Mouse (Mus musculus): Measurements from ENCODE around the gene Tmem189. TPM values are rescaled to one million over a fixed set of nuclear protein-coding genes. Genes with fewer than 3 reads are reported as not detected.

Gene Tmem189
- polyA plus RNA-seq, 1 experiment from 2014 or later, result 53.8 TPM

DNA sequence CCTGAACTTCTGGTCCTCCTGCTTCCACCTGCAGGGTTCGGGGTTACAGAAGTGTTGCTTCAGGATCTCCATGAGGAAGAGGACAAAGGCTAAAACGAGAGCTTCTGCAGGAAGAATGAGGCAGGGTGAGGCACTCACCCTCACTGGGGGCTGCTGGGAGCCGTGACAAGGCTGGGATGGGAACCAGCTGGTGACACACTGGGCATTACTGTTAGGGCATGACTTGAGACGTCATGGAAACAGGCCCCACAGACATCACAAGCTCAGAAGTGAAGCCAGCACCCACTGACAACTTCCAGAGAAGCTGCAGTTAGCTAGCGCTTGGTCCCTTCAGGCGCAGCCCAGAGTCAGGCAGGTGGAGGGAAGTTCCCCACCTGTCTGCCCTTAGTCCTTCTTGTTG, 89.7 kb downstream of the Tmem189 start:
- no peaks in the 10 kb centered on the region for H3K36me3 ChIP-seq
- no peak overlapping the region for H3K4me3 ChIP-seq
- H3K4me1 ChIP-seq, result peaks cover 51% of the 10 kb centered on the region
- 0 out of 2 replicates have a peak overlapping the region, but pooled peaks have one; percentile 63 for H3K27ac ChIP-seq
- H3K27me3 ChIP-seq (ENCODE audit: insufficient read depth, poor library complexity, severe bottlenecking), result peaks cover 42% of the 10 kb centered on the region; the same call in 1 of the 2 replicates
- 72% methylated on average over 6 of the region's 6 CpGs for WGBS
- DNase-seq (ENCODE audit: low spot score), result no peak
- H3K9me3 ChIP-seq, result no peaks in the 10 kb centered on the region

GRCm38 (mm10) chr2:167599195-167599594, 90.4 kb downstream of the Tmem189 start:
- Histone ChIP-seq H3K36me3 (no peaks in the 10 kb centered on the region), H3K9me3 (no peaks in the 10 kb centered on the region), H3K4me1 (peaks cover 53% of the 10 kb centered on the region), H3K27me3 (ENCODE audit: insufficient read depth, poor library complexity, severe bottlenecking) (peaks cover 42% of the 10 kb centered on the region), H3K27ac (peak overlapping the region; percentile 38; the same call in 1 of the 2 replicates), H3K4me3 (no peak overlapping the region)
- 78% methylated on average over 5 of the region's 5 CpGs for WGBS
- no peak for DNase-seq (ENCODE audit: low spot score)

DNA sequence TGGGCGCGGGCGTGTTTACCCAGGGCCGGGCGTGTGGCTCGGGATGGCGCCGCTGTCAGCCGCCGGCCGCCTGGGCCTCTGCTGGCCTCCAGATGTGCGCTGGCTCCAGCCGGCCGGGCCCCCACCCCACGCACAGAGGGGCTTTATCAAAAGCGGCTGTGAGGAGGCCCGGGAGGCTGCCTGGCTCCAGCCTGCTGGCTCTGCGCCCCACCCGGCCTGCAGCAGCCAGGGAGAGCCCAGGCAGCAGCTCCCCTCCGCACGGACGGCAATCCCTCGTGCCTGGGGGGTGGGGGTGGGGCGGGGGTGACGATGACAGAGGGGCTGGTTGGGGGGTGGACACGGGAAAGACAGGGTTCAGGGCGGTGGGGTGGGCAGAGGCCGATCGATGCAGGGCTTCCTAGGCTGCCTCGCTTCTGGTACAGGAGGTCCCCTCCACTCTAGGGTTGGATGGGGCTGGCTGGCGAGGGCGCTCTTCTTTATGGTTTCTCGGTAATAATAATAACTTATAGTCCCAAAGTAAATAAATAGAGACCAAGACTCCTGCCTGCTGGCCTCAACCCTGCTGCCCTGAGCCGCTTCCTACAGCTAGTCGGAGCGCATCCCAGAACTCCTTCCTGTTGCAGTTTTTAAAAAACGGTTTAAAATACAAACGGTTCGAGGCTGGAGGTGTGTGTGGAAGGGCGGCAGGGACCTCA, 92.0 kb downstream of the Tmem189 start:
- H3K27ac ChIP-seq, result peak overlapping the region; percentile 85
- peak; percentile 87 for DNase-seq (ENCODE audit: low spot score)
- H3K4me3 ChIP-seq, result peak overlapping the region; percentile 50
- peaks cover 31% of the 10 kb centered on the region for H3K27me3 ChIP-seq (ENCODE audit: insufficient read depth, poor library complexity, severe bottlenecking)
- peaks cover 62% of the 10 kb centered on the region for H3K4me1 ChIP-seq
- H3K9me3 ChIP-seq, result no peaks in the 10 kb centered on the region
- WGBS, result 21% methylated on average over 40 of the region's 40 CpGs
- H3K36me3 ChIP-seq, result no peaks in the 10 kb centered on the region

DNA sequence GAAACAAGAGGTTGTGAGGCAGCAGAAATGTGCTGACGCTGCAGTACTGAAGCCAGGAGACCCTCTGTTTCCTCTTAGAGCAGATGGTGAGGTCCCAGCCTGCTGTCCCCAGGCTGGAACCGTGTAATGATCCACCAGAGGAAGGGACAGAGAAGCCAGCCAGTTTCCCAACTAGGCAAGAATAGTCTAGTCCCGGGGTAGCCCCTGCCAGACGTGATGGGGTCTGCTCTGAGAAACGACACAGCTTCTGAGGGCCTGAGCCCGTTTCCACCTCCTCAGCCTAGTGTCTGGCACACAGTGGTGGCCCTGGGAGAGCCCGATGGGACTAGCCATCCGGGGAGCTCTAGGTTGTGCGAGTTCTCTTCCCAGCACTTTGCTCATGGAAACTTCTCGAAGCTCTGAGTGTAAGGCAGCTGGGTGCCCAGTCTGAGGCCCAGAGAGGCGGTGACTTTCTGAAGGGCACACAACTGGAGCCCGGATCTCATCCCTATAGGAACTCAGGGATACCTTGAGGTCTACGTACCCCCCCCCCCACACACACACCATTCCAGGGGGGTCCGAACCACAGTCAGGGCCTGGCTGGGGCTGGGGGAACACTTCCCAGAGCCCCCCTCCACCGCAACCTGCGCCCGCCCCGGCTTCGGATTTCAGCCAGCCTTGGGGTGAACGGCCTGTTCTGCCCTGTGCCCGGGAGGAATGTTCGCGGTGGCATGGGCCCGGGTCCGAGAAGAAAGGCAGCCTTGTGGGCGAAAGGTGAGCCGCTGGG, 92.7 kb downstream of the Tmem189 start:
- peak overlapping the region; percentile 50 for H3K4me3 ChIP-seq
- H3K27me3 ChIP-seq (ENCODE audit: insufficient read depth, poor library complexity, severe bottlenecking), result peaks cover 24% of the 10 kb centered on the region
- DNase-seq (ENCODE audit: low spot score), result no peak
- H3K9me3 ChIP-seq, result no peaks in the 10 kb centered on the region
- peak overlapping the region; percentile 85 for H3K27ac ChIP-seq
- WGBS, result 24% methylated on average over 27 of the region's 27 CpGs
- H3K4me1 ChIP-seq, result peaks cover 62% of the 10 kb centered on the region
- no peaks in the 10 kb centered on the region for H3K36me3 ChIP-seq

- WGBS, result 28% methylated on average over 4 of the region's 4 CpGs
- Histone ChIP-seq H3K36me3 (no peaks in the 10 kb centered on the region), H3K27me3 (ENCODE audit: insufficient read depth, poor library complexity, severe bottlenecking) (peaks cover 21% of the 10 kb centered on the region), H3K4me3 (no peak overlapping the region), H3K27ac (peak overlapping the region; percentile 85), H3K9me3 (no peaks in the 10 kb centered on the region), H3K4me1 (peaks cover 62% of the 10 kb centered on the region)
- DNase-seq (ENCODE audit: low spot score), result no peak
These were observed 93.4 kb downstream of the Tmem189 start for GRCm38 (mm10) chr2:167596262-167596661.

- Histone ChIP-seq H3K4me1 (peaks cover 58% of the 10 kb centered on the region), H3K27me3 (ENCODE audit: insufficient read depth, poor library complexity, severe bottlenecking) (peaks cover 16% of the 10 kb centered on the region), H3K9me3 (no peaks in the 10 kb centered on the region), H3K4me3 (no peak overlapping the region), H3K36me3 (no peaks in the 10 kb centered on the region), H3K27ac (peak overlapping the region; percentile 85)
- no peak for DNase-seq (ENCODE audit: low spot score)
- WGBS, result 23% methylated on average over 14 of the region's 14 CpGs
These were observed 93.9 kb downstream of the Tmem189 start for GRCm38 (mm10) chr2:167595761-167596171.

DNA sequence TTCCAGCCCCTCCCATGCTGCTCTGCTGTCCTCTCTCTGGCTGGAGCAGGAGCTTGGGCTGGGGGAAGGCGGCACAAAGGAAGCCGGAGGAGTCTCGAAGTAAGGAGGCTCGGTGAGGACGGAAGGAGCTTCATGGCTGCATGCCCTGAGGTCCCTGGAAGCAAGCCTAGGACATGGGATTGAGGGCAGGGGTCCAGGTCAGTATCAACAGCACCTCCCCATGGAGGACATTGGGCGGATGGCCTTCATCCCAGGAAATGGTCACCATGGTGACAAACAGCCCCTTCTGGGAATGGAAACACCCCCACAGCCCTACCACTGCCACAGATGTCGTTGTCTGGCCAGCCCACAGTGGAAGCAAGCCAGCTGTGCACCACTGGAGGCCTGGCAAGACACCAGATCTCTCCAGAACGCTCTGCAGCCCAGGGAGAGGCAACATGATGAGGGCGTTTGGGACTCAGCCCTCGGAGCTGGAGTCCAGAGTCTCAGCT, 95.1 kb downstream of the Tmem189 start:
- peaks cover 47% of the 10 kb centered on the region for H3K4me1 ChIP-seq

DNA sequence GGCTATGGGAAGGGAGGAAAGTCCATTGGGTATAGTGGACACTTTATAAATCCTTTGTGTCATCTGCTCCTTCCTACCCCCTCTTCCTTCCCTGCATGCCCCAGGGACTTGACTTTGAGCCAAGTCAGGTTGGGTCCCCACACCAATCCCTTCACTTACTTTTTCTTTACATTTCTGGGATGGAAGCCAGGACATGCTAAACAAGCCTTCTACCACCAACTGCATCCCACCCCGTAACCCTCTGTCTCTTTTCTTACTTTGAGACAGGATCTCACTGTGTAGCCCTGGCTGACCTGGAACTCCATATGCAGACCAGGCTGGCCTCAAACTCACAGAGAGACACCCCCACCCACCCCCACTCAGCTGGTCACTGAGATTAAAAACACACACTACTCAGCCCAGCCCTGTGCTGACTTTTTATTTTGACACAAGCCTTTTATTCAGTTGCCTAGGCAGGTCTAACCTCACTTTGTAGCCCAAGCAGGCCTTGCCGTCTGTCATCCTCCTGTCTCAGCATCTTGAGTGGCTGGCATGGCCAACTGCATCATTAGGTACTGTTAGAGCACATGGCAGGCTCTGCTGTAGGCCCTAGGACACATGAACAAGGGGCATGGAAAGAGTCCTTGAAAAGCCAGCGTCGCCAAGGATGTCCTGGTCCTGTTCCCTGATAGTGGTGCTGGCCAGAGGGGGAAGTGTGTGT, 95.9 kb downstream of the Tmem189 start:
- Histone ChIP-seq H3K4me1 (peaks cover 55% of the 10 kb centered on the region), H3K4me3 (no peak overlapping the region), H3K9me3 (no peaks in the 10 kb centered on the region), H3K27ac (peak overlapping the region; percentile 77), H3K36me3 (no peaks in the 10 kb centered on the region), H3K27me3 (ENCODE audit: insufficient read depth, poor library complexity, severe bottlenecking) (peaks cover 5% of the 10 kb centered on the region)
- 81% methylated on average over 4 of the region's 4 CpGs for WGBS
- DNase-seq (ENCODE audit: low spot score), result no peak

More for the DNA sequence above, 95.1 kb downstream of the Tmem189 start:
- no peak overlapping the region for H3K4me3 ChIP-seq
- DNase-seq (ENCODE audit: low spot score), result no peak
- 35% methylated on average over 10 of the region's 10 CpGs for WGBS
- no peaks in the 10 kb centered on the region for H3K9me3 ChIP-seq
- peak overlapping the region; percentile 77 for H3K27ac ChIP-seq
- H3K36me3 ChIP-seq, result no peaks in the 10 kb centered on the region
- peaks cover 5% of the 10 kb centered on the region for H3K27me3 ChIP-seq (ENCODE audit: insufficient read depth, poor library complexity, severe bottlenecking)

Small RNA genes lying within 50 kb of the gene (microRNA-seq; reads per million reads assigned to microRNA genes)
- not detected for gene Gm22355

Other genes starting within 250 kb of the Tmem189 start
- 71.2 and 90.0 TPM in 2 replicates for gene Rnf114, start 197.2 kb downstream of the Tmem189 start, polyA plus RNA-seq (2016; fragmentation: Nextera tagmentation; extraction: Ambion mirVana)
- gene Spata2, start 196.9 kb downstream of the Tmem189 start, polyA plus RNA-seq (2016; fragmentation: Nextera tagmentation; extraction: Ambion mirVana), result 16.5 and 17.4 TPM in 2 replicates
- 21.8 and 42.2 TPM in 2 replicates for gene Snai1, start 151.6 kb downstream of the Tmem189 start, polyA plus RNA-seq (2016; fragmentation: Nextera tagmentation; extraction: Ambion mirVana)
- 312 and 332 TPM in 2 replicates for gene Ube2v1, start 57.7 kb downstream of the Tmem189 start, polyA plus RNA-seq (2016; fragmentation: Nextera tagmentation; extraction: Ambion mirVana)
- gene Gm20431, start 28.3 kb downstream of the Tmem189 start, polyA plus RNA-seq (2016; fragmentation: Nextera tagmentation; extraction: Ambion mirVana), result 0.36 and 3.9 TPM in 2 replicates
- 4.2 TPM in 2 replicates for gene Cebpb, start 907 bp downstream of the Tmem189 start, polyA plus RNA-seq (2016; fragmentation: Nextera tagmentation; extraction: Ambion mirVana)
- gene Ptpn1, start 242.2 kb upstream of the Tmem189 start, polyA plus RNA-seq (2016; fragmentation: Nextera tagmentation; extraction: Ambion mirVana), result 45.3 and 58.3 TPM in 2 replicates